Mouse (Mus musculus) ES-Bruce4 (cell line): Measurements from ENCODE around the gene Tmem164. TPM values are rescaled to one million over a fixed set of nuclear protein-coding genes. Genes with fewer than 3 reads are reported as not detected.

Source experiments
- H3K27ac ChIP-seq: 2 replicates; pipeline ENCODE4 v1.5.1; 2012; ENCODE audit warnings: low read length, inconsistent platforms; ENCODE audit not compliant: insufficient read depth
- H3K27me3 ChIP-seq: 2 replicates; pipeline ENCODE4 v1.6.1; 2012; ENCODE audit warnings: mild to moderate bottlenecking, low read length, inconsistent platforms; ENCODE audit not compliant: control insufficient read depth, poor library complexity, insufficient read depth, severe bottlenecking
- H3K36me3 ChIP-seq: 2 replicates; pipeline ENCODE4 v1.6.1; 2012; ENCODE audit warnings: inconsistent platforms, mild to moderate bottlenecking, low read length, moderate library complexity; ENCODE audit not compliant: control insufficient read depth, poor library complexity, insufficient read depth, severe bottlenecking
- H3K4me1 ChIP-seq: one replicate; pipeline ENCODE4 v1.8.1; 2011; ENCODE audit warnings: low read length; ENCODE audit not compliant: control insufficient read depth, insufficient read depth
- H3K4me3 ChIP-seq: 2 replicates; pipeline ENCODE4 v1.5.1; 2011; ENCODE audit warnings: low read depth, mild to moderate bottlenecking, low read length
- H3K9ac ChIP-seq: 2 replicates; pipeline ENCODE4 v1.6.1; 2012; ENCODE audit warnings: low read depth, mild to moderate bottlenecking, inconsistent platforms; ENCODE audit not compliant: poor library complexity, severe bottlenecking
- H3K9me3 ChIP-seq: replicated peaks from 2 replicates; pipeline ENCODE4 v1.6.1; 2012; ENCODE audit warnings: mild to moderate bottlenecking, low read length, inconsistent platforms; ENCODE audit not compliant: control insufficient read depth, poor library complexity, insufficient read depth, severe bottlenecking
- CTCF ChIP-seq: IDR thresholded peaks from one replicate; pipeline ENCODE4 v1.8.1; 2011; ENCODE audit warnings: low read depth, low read length
- EP300 ChIP-seq: IDR thresholded peaks from 2 replicates; pipeline ENCODE4 v1.6.1; 2011; ENCODE audit warnings: low read depth, low read length; ENCODE audit not compliant: insufficient read depth
- POLR2A ChIP-seq: IDR thresholded peaks from one replicate; pipeline ENCODE4 v1.8.1; 2011; ENCODE audit warnings: low read length; ENCODE audit not compliant: insufficient read depth
- polyA plus RNA-seq: library from polyadenylated mRNA; stranded (reverse); fragments of >200 nt; gene quantifications from 2 replicates; pipeline ENCODE4 v1.2.4, GENCODE M21; 2011; ENCODE audit warnings: low read depth; ENCODE audit not compliant: missing spikeins, insufficient read depth, insufficient read length

Tmem164 gene
- polyA plus RNA-seq, 1 experiment = 15.5 TPM

GRCm38 (mm10) chrX:142737719-142738118, 56.5 kb downstream of the Tmem164 start:
- Histone ChIP-seq H3K36me3 (no peaks in the 10 kb centered on the region), H3K27me3 (no peaks in the 10 kb centered on the region), H3K4me3 (no peak overlapping the region), H3K9me3 (no peaks in the 10 kb centered on the region), H3K27ac (no peak overlapping the region), H3K4me1 (peaks cover 2% of the 10 kb centered on the region), H3K9ac (no peak overlapping the region)
- no peak for TF ChIP-seq POLR2A
- TF ChIP-seq CTCF = no peak
- no peak for TF ChIP-seq EP300

- Histone ChIP-seq H3K9ac (no peak overlapping the region), H3K4me1 (no peaks in the 10 kb centered on the region), H3K9me3 (no peaks in the 10 kb centered on the region), H3K27ac (no peak overlapping the region), H3K36me3 (no peaks in the 10 kb centered on the region), H3K27me3 (no peaks in the 10 kb centered on the region), H3K4me3 (no peak overlapping the region)
- no peak for TF ChIP-seq EP300
- no peak for TF ChIP-seq CTCF
- TF ChIP-seq POLR2A = no peak
Observed at GRCm38 (mm10) chrX:142747428-142747827, 66.2 kb downstream of the Tmem164 start.

- Histone ChIP-seq H3K9ac (no peak overlapping the region), H3K4me3 (no peak overlapping the region), H3K36me3 (no peaks in the 10 kb centered on the region), H3K27me3 (no peaks in the 10 kb centered on the region), H3K27ac (no peak overlapping the region), H3K4me1 (no peaks in the 10 kb centered on the region), H3K9me3 (no peaks in the 10 kb centered on the region)
- no peak for TF ChIP-seq POLR2A
- no peak for TF ChIP-seq EP300
- TF ChIP-seq CTCF = no peak
Observed at GRCm38 (mm10) chrX:142748574-142748973, 67.4 kb downstream of the Tmem164 start.

GRCm38 (mm10) chrX:142750775-142751174, 69.6 kb downstream of the Tmem164 start:
- Histone ChIP-seq H3K9ac (no peak overlapping the region), H3K27ac (no peak overlapping the region), H3K9me3 (no peaks in the 10 kb centered on the region), H3K36me3 (no peaks in the 10 kb centered on the region), H3K4me1 (no peaks in the 10 kb centered on the region), H3K27me3 (no peaks in the 10 kb centered on the region), H3K4me3 (no peak overlapping the region)
- TF ChIP-seq CTCF (no peak), POLR2A (no peak), EP300 (no peak)

GRCm38 (mm10) chrX:142755542-142755941, 74.3 kb downstream of the Tmem164 start:
- Histone ChIP-seq H3K4me1 (no peaks in the 10 kb centered on the region), H3K27me3 (no peaks in the 10 kb centered on the region), H3K4me3 (no peak overlapping the region), H3K36me3 (no peaks in the 10 kb centered on the region), H3K9ac (no peak overlapping the region), H3K27ac (no peak overlapping the region), H3K9me3 (no peaks in the 10 kb centered on the region)
- no peak for TF ChIP-seq POLR2A
- TF ChIP-seq CTCF = no peak
- no peak for TF ChIP-seq EP300

- Histone ChIP-seq H3K27ac (no peak overlapping the region), H3K9me3 (no peaks in the 10 kb centered on the region), H3K36me3 (no peaks in the 10 kb centered on the region), H3K27me3 (no peaks in the 10 kb centered on the region), H3K9ac (no peak overlapping the region), H3K4me1 (no peaks in the 10 kb centered on the region), H3K4me3 (no peak overlapping the region)
- no peak for TF ChIP-seq EP300
- TF ChIP-seq CTCF = no peak
- TF ChIP-seq POLR2A = no peak
Observed at GRCm38 (mm10) chrX:142760415-142760814, 79.2 kb downstream of the Tmem164 start.
